ENCODE assay signal across 21 mouse cellular contexts in the genomic region with DNA sequence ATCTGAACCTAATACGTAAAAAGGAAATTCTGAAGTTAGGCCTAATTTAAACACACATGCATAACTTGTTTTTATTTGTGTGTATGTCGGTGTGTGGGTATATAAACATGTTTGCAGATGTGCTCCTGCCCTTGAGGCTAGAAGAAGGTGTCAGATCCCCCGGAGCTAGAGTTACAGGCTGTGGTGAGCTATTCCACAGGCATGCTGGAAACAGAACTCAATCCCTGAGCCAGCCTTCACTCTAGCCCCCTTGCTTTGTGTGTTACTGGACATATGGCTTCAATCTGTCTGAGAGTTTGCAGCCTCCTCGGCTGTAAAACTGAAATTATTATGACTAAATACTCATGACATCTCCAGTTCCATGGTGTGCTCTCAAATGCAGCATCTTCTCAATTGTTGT.
A peak's percentile ranks its signal among the peaks of the same experiment; 100 is the strongest.
DNase-seq lines count a peak whose midpoint lies in the region; ATAC-seq lines count a peak whose summit lies in the region.
"Had no signal": no experiment of that assay in that cellular context is flagged by ENCODE, and none has a peak within 500 bp of the region (broad histone marks: within the 10 kb centered on the region; RNA-seq: fewer than 3 reads in every experiment).

No protein-coding gene starts in this region.

- no peak for ATAC-seq in forebrain, embryonic 14.5 days
- no peak for ATAC-seq in forebrain, embryonic 12.5 days (ENCODE audit: low FRiP score)
- peak; percentile 77; the same call in 1 of the 2 replicates for ATAC-seq in limb, embryonic 11.5 days (ENCODE audit: insufficient number of reproducible peaks, low FRiP score, low TSS enrichment, low read depth)
- no peak for ATAC-seq in hindbrain, embryonic 11.5 days (ENCODE audit: low FRiP score)
- ATAC-seq: liver, embryonic 12.5 days; midbrain, embryonic 16.5 days had no signal

- H3K4me3 ChIP-seq in forebrain, embryonic 14.5 days (ENCODE audit: low read depth, low read length), result no peak overlapping the region
- no peak overlapping the region for H3K4me3 ChIP-seq in forebrain, embryonic 12.5 days (replicated peaks)
- no peak overlapping the region for H3K4me3 ChIP-seq in limb, embryonic 11.5 days (ENCODE audit: low read depth, low read length)
- H3K4me3 ChIP-seq in limb, embryonic 10.5 days, result no peak overlapping the region
- H3K4me3 ChIP-seq in hindbrain, embryonic 11.5 days (ENCODE audit: low read depth, low read length), result no peak overlapping the region
- H3K4me3 ChIP-seq: heart, embryonic 12.5 days; hindbrain, embryonic 15.5 days; liver, embryonic 12.5 days; neural tube, embryonic 12.5 days had no signal

- no peak overlapping the region for H3K4me2 ChIP-seq in forebrain, embryonic 14.5 days (ENCODE audit: low read length)
- H3K4me2 ChIP-seq in forebrain, embryonic 12.5 days, result no peak overlapping the region
- no peak overlapping the region for H3K4me2 ChIP-seq in limb, embryonic 11.5 days (ENCODE audit: low read depth, severe bottlenecking)
- H3K4me2 ChIP-seq in hindbrain, embryonic 11.5 days (replicated peaks; ENCODE audit: low read depth, low read length), result no peak overlapping the region
- H3K4me2 ChIP-seq: heart, embryonic 12.5 days; hindbrain, embryonic 15.5 days; liver, embryonic 12.5 days; neural tube, embryonic 12.5 days had no signal

- H3K9ac ChIP-seq in forebrain, embryonic 14.5 days (ENCODE audit: low read length), result no peak overlapping the region
- H3K9ac ChIP-seq in forebrain, embryonic 12.5 days, result no peak overlapping the region
- H3K9ac ChIP-seq in limb, embryonic 11.5 days (ENCODE audit: low read length), result no peak overlapping the region
- no peak overlapping the region for H3K9ac ChIP-seq in hindbrain, embryonic 11.5 days (ENCODE audit: low read depth, low read length)
- H3K9ac ChIP-seq: heart, embryonic 12.5 days; hindbrain, embryonic 15.5 days; liver, embryonic 12.5 days; neural tube, embryonic 12.5 days had no signal

- DNase-seq in forebrain, embryonic 14.5 days (ENCODE audit: low spot score), result peak; percentile 23
- DNase-seq in limb, embryonic 11.5 days (ENCODE audit: low spot score), result peak; percentile 58
- DNase-seq in limb, embryonic 10.5 days (ENCODE audit: low spot score), result no peak
- DNase-seq in forelimb bud, embryonic 11.5 days (ENCODE audit: low read depth, low spot score), result peak; percentile 71
- no peak for DNase-seq in retina, postnatal 1 day
- DNase-seq in hindbrain, embryonic 11.5 days (ENCODE audit: low spot score), result no peak
- DNase-seq: adrenal gland, adult 8-10 months; cerebellum, adult 18-20 months; cerebellum, postnatal 36 days; gastrocnemius, postnatal 36 days; kidney, adult 11 months; kidney, postnatal 14 days; right cerebral cortex, postnatal 25 days; thymus, postnatal 14 days had no signal

- H3K9me3 ChIP-seq in forebrain, embryonic 14.5 days (replicated peaks; ENCODE audit: control insufficient read depth, low read length), result no peaks in the 10 kb centered on the region
- H3K9me3 ChIP-seq in forebrain, embryonic 12.5 days, result peaks cover 3% of the 10 kb centered on the region; the same call in 1 of the 2 replicates
- peaks cover 2% of the 10 kb centered on the region; the same call in 1 of the 2 replicates for H3K9me3 ChIP-seq in limb, embryonic 11.5 days (ENCODE audit: control insufficient read depth, low read length)
- peaks cover 3% of the 10 kb centered on the region; the same call in 1 of the 2 replicates for H3K9me3 ChIP-seq in limb, embryonic 10.5 days (replicated peaks)
- no peaks in the 10 kb centered on the region for H3K9me3 ChIP-seq in hindbrain, embryonic 11.5 days (ENCODE audit: control insufficient read depth, low read length)
- H3K9me3 ChIP-seq: hindbrain, embryonic 15.5 days had no signal

- H3K4me1 ChIP-seq in forebrain, embryonic 14.5 days (ENCODE audit: control insufficient read depth, insufficient read depth, low read length), result 0 out of 2 replicates have a peak, but pooled peaks cover 4% of the 10 kb centered on the region
- H3K4me1 ChIP-seq in forebrain, embryonic 12.5 days, result no peaks in the 10 kb centered on the region; the same call in 1 of the 2 replicates
- H3K4me1 ChIP-seq in limb, embryonic 11.5 days (ENCODE audit: control insufficient read depth, insufficient read depth, low read length), result no peaks in the 10 kb centered on the region
- peaks cover 20% of the 10 kb centered on the region for H3K4me1 ChIP-seq in limb, embryonic 10.5 days
- no peaks in the 10 kb centered on the region for H3K4me1 ChIP-seq in hindbrain, embryonic 11.5 days (replicated peaks; ENCODE audit: control insufficient read depth, insufficient read depth, low read length)
- H3K4me1 ChIP-seq: heart, embryonic 12.5 days; hindbrain, embryonic 15.5 days; neural tube, embryonic 12.5 days had no signal

- no peaks in the 10 kb centered on the region for H3K36me3 ChIP-seq in forebrain, embryonic 14.5 days (ENCODE audit: control insufficient read depth, insufficient read depth, low read length)
- H3K36me3 ChIP-seq in forebrain, embryonic 12.5 days (replicated peaks), result no peaks in the 10 kb centered on the region
- no peaks in the 10 kb centered on the region for H3K36me3 ChIP-seq in limb, embryonic 11.5 days (ENCODE audit: control insufficient read depth, insufficient read depth, low read length)
- no peaks in the 10 kb centered on the region for H3K36me3 ChIP-seq in limb, embryonic 10.5 days
- no peaks in the 10 kb centered on the region for H3K36me3 ChIP-seq in hindbrain, embryonic 11.5 days (ENCODE audit: control insufficient read depth, insufficient read depth, low read length)
- H3K36me3 ChIP-seq: heart, embryonic 12.5 days; hindbrain, embryonic 15.5 days; liver, embryonic 12.5 days; neural tube, embryonic 12.5 days had no signal

- no peak overlapping the region for H3K27ac ChIP-seq in forebrain, embryonic 14.5 days (ENCODE audit: low read depth, low read length)
- H3K27ac ChIP-seq in forebrain, embryonic 12.5 days, result no peak overlapping the region
- H3K27ac ChIP-seq in limb, embryonic 11.5 days (replicated peaks; ENCODE audit: low read depth, low read length), result peak overlapping the region; percentile 23; the same call in 1 of the 2 replicates
- no peak overlapping the region for H3K27ac ChIP-seq in limb, embryonic 10.5 days
- no peak overlapping the region for H3K27ac ChIP-seq in hindbrain, embryonic 11.5 days (ENCODE audit: low read depth, low read length)
- H3K27ac ChIP-seq: hindbrain, embryonic 15.5 days; liver, embryonic 12.5 days; neural tube, embryonic 12.5 days; stomach, postnatal 0 days had no signal

- WGBS in forebrain, embryonic 14.5 days, result 81% methylated on average over 4 of the region's 4 CpGs
- whole genome bisulfite sequencing in forebrain, embryonic 12.5 days, result 87% methylated on average over 4 of the region's 4 CpGs
- WGBS in limb, embryonic 11.5 days, result 40% methylated on average over 4 of the region's 4 CpGs
- 66% methylated on average over 4 of the region's 4 CpGs for WGBS in limb, embryonic 10.5 days
- whole genome bisulfite sequencing in hindbrain, embryonic 11.5 days, result 79% methylated on average over 4 of the region's 4 CpGs

- H3K27me3 ChIP-seq in forebrain, embryonic 14.5 days (replicated peaks; ENCODE audit: control insufficient read depth, insufficient read depth, low read length), result no peaks in the 10 kb centered on the region
- H3K27me3 ChIP-seq in forebrain, embryonic 12.5 days, result no peaks in the 10 kb centered on the region
- H3K27me3 ChIP-seq in limb, embryonic 11.5 days (ENCODE audit: control insufficient read depth, insufficient read depth, low read length), result no peaks in the 10 kb centered on the region
- H3K27me3 ChIP-seq in limb, embryonic 10.5 days (ENCODE audit: low read depth, poor library complexity, severe bottlenecking), result no peaks in the 10 kb centered on the region
- H3K27me3 ChIP-seq in hindbrain, embryonic 11.5 days (ENCODE audit: control insufficient read depth, insufficient read depth, low read length), result no peaks in the 10 kb centered on the region
- H3K27me3 ChIP-seq: heart, embryonic 12.5 days; hindbrain, embryonic 15.5 days; liver, embryonic 12.5 days; neural tube, embryonic 12.5 days had no signal

Comparison
In these comparisons a context has a peak if more than half of its experiments do, and no peak if none do; other contexts are left out.
1. DNase-seq: peak in forebrain, embryonic 14.5 days (single experiment), limb, embryonic 11.5 days (single experiment) and forelimb bud, embryonic 11.5 days (single experiment); none in limb, embryonic 10.5 days (single experiment), retina, postnatal 1 day (single experiment) and hindbrain, embryonic 11.5 days (single experiment).